Mouse (Mus musculus): ENCODE results near the gene Ncam1. TPM values are rescaled to one million over a fixed set of nuclear protein-coding genes. Genes with fewer than 3 reads are reported as not detected.

The Ncam1 gene
- polyA plus RNA-seq, 1 experiment: 6.9 TPM

DNA sequence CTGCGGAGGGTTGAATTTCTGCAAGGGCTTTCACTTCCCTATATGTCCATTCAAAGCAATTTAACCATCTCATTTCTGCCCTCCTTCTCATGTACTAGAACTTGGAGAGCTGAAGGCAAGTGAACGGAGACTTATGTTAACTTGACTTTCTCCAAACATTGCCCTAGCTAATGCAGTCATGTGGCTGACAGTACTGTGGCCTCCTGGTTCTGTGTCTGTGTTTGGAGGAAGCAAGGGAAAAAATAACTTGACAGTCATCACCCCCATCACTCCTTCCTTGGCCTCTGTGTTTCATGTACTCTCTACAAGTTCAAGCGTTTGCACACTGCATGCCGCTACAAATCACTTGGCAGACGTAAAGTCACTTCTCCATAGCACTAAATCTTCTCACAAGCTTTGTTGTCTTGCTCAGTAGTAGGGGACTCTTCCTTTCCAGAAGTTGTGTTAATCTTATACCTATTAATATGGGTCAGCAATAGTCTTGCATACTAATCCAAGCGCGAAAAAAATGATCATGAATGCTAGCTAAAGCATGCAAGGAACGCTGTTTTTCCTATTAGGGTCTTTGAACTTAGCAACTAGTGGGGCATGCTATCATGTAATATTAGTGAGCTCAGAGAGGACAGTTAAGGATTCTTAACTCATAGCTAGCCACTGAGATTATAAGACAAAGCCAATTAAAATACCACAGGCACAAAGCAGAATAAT lies 115.0 kb downstream of the Ncam1 start:
- 78% methylated on average over 8 of the region's 8 CpGs for WGBS
- Histone ChIP-seq H3K27ac (ENCODE audit: control insufficient read depth, insufficient read depth, low read depth, low read length, poor library complexity) (no peak overlapping the region), H3K4me1 (ENCODE audit: control insufficient read depth, insufficient read depth, low read length) (no peaks in the 10 kb centered on the region), H3K4me3 (replicated peaks; ENCODE audit: control insufficient read depth, low read depth, low read length) (no peak overlapping the region)
- TF ChIP-seq CTCF (IDR thresholded peaks at IDR 0.05; ENCODE audit: control insufficient read depth, insufficient read depth, low read length): no peak
- TF ChIP-seq POLR2A (IDR thresholded peaks at IDR 0.05; ENCODE audit: borderline replicate concordance, control insufficient read depth, low read depth, low read length): no peak

DNA sequence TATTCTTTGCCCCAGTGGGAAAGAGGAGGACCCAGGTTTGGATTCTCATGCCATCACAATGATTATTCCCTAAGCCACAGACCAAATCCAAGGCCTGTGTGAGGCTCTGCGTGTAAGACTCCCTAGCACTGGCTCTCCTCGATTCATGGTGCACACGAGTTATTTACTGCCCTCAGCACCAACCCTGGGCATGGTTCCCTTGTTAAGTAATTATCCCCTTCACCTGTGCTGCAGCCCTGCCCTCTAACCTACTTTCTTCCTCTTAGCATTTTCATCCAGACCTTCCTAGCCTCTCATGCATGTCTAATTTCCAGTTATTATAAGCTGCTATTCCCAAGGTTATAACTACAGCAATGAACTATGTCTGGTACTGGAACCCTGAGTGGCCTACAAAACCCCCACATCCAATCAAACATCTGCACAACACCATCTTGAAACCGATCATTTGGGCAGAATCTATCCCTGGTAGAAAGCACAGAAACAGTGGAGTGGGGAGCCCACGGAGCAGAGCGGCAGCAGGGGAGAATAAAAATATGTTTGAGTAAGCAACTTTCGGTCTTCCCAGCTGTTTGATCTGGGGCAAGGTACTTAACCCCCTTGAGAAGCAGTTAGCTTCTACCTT lies 116.8 kb downstream of the Ncam1 start:
- TF ChIP-seq POLR2A (IDR thresholded peaks at IDR 0.05; ENCODE audit: borderline replicate concordance, control insufficient read depth, low read depth, low read length) (no peak), CTCF (IDR thresholded peaks at IDR 0.05; ENCODE audit: control insufficient read depth, insufficient read depth, low read length) (no peak)
- 81% methylated on average over 7 of the region's 7 CpGs for WGBS
- Histone ChIP-seq H3K4me1 (ENCODE audit: control insufficient read depth, insufficient read depth, low read length) (no peaks in the 10 kb centered on the region), H3K4me3 (replicated peaks; ENCODE audit: control insufficient read depth, low read depth, low read length) (no peak overlapping the region), H3K27ac (ENCODE audit: control insufficient read depth, insufficient read depth, low read depth, low read length, poor library complexity) (no peak overlapping the region)

DNA sequence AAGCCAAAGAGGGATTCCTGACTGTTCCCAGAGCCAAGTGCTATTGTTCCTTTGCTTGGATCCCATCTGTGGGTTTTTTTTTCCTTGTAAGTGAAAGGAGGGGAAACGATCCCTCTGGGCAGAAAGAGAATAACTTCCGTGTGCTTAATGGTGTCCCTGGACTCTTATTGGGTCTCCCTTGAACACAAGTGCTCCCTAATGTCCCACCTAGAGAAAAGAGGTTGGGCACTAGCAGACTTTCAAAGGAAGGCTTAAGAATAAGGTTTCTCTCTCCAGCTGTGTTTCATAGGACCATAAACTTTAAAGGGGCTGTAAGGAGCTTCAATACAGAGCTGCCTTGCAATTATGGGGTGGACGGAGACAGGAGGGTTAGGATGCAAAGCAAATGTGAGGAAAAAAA lies 119.5 kb downstream of the Ncam1 start:
- WGBS: 50% methylated on average over 3 of the region's 3 CpGs
- Histone ChIP-seq H3K4me3 (replicated peaks; ENCODE audit: control insufficient read depth, low read depth, low read length) (no peak overlapping the region), H3K27ac (ENCODE audit: control insufficient read depth, insufficient read depth, low read depth, low read length, poor library complexity) (no peak overlapping the region), H3K4me1 (ENCODE audit: control insufficient read depth, insufficient read depth, low read length) (no peaks in the 10 kb centered on the region)
- no peak for TF ChIP-seq CTCF (IDR thresholded peaks at IDR 0.05; ENCODE audit: control insufficient read depth, insufficient read depth, low read length)
- TF ChIP-seq POLR2A (IDR thresholded peaks at IDR 0.05; ENCODE audit: borderline replicate concordance, control insufficient read depth, low read depth, low read length): no peak

DNA sequence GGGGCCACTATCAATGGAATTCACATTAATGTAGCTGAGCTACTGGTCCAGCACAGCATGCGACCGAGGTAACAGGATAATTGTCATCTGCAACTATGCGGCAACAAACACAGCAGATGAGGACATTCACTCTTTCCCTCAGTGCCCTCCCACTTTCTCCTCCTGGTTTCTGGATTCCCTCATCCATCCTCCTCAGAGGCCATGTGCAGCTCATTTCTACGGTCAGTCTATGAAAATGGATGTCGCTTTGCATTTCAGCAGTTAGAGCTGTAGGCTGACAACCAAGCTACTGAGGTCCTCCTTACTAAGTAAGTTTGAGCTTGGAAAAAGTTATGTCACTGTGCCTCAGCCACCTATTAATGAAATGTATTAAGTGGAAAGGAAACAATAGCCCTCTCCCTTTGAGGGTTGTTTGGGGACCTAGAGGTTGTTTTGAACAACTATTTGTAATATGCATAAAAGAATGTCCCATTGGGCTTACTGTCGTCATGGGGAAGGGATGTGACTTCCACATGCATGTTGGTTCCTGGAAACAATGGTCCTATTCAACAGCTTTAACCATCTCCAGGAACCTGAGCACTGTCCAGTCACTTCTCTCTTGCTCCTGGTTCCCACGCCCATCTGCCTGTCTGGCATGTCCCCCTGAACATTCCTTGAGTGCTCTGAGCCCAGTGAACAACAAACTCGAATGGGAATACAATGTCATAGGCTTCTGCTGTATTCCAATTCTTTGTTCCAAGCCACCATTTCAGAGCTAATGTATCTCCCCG lies 122.8 kb downstream of the Ncam1 start:
- TF ChIP-seq CTCF (IDR thresholded peaks at IDR 0.05; ENCODE audit: control insufficient read depth, insufficient read depth, low read length) (no peak), POLR2A (IDR thresholded peaks at IDR 0.05; ENCODE audit: borderline replicate concordance, control insufficient read depth, low read depth, low read length) (no peak)
- H3K27ac ChIP-seq (ENCODE audit: control insufficient read depth, insufficient read depth, low read depth, low read length, poor library complexity): no peak overlapping the region
- no peaks in the 10 kb centered on the region for H3K4me1 ChIP-seq (ENCODE audit: control insufficient read depth, insufficient read depth, low read length)
- H3K4me3 ChIP-seq (replicated peaks; ENCODE audit: control insufficient read depth, low read depth, low read length): no peak overlapping the region
- WGBS: 80% methylated on average over 9 of the region's 9 CpGs

DNA sequence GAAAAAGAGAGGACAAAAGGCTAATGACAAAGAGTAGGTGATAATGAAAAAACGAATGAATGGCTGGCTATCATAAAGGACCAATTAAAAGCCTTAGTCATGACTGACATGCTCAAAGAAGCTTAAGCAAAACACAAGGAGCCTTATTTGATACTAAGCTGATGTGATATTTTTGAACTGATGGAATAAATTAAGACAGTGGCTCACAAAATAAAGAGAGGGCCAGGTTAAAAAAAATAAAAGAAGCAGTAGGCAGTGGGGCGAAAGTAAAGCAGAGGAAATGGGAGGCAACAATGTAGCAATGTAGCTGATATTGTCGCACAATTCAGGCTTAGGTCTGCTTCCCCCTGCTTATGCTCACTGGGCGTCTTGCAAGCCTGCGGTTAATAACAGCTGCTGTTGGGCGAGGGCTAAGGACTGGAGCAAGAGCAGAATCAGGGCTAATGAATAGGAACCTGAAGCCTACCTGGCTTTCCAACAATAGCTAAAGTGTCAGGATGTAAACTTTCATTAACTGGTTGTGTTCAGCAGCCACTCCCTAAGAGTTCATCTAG lies 126.0 kb downstream of the Ncam1 start:
- no peaks in the 10 kb centered on the region for H3K4me1 ChIP-seq (ENCODE audit: control insufficient read depth, insufficient read depth, low read length)
- H3K4me3 ChIP-seq (replicated peaks; ENCODE audit: control insufficient read depth, low read depth, low read length): no peak overlapping the region
- no peak for TF ChIP-seq POLR2A (IDR thresholded peaks at IDR 0.05; ENCODE audit: borderline replicate concordance, control insufficient read depth, low read depth, low read length)
- TF ChIP-seq CTCF (IDR thresholded peaks at IDR 0.05; ENCODE audit: control insufficient read depth, insufficient read depth, low read length): no peak
- H3K27ac ChIP-seq (ENCODE audit: control insufficient read depth, insufficient read depth, low read depth, low read length, poor library complexity): no peak overlapping the region
- WGBS: 19% methylated on average over 6 of the region's 6 CpGs

DNA sequence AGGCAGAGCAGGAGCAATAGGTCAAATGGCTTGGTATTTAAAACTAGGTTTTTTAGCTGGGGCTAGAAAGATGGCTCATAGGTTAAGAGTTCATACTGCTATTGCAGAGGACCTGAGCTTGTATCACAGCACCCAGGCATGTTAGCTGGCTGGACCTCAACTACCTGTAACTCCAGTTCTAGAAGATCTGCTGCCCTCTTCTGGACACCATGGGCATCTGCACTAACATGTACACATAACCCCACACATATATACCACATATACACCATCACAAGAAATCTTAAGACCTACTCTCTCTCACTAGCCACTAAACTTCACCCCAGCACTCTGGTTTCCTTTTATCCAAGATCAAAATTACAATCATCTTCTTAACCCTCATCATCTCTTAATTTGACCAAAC lies 131.7 kb downstream of the Ncam1 start:
- Histone ChIP-seq H3K4me3 (replicated peaks; ENCODE audit: control insufficient read depth, low read depth, low read length) (no peak overlapping the region), H3K27ac (ENCODE audit: control insufficient read depth, insufficient read depth, low read depth, low read length, poor library complexity) (no peak overlapping the region), H3K4me1 (ENCODE audit: control insufficient read depth, insufficient read depth, low read length) (no peaks in the 10 kb centered on the region)
- TF ChIP-seq POLR2A (IDR thresholded peaks at IDR 0.05; ENCODE audit: borderline replicate concordance, control insufficient read depth, low read depth, low read length) (no peak), CTCF (IDR thresholded peaks at IDR 0.05; ENCODE audit: control insufficient read depth, insufficient read depth, low read length) (no peak)

DNA sequence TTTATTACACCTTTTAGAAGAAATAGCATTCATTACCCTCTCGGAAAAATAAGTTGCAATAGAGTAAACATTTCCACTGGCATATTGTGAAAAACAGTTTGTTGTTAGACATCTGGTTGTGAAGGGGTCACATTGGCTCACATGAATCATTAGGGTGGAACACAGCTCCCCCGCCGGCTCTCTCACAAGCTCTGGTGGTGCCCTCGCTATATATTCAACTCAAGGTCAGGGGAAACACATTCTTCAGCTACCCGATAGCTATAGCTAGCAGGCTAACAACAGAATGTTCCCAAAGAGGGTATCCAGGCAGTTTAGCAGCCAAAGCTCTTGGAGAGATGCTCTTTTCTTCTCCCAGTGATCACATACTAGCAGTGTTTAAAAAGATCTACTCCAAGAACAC lies 133.4 kb downstream of the Ncam1 start:
- Histone ChIP-seq H3K27ac (ENCODE audit: control insufficient read depth, insufficient read depth, low read depth, low read length, poor library complexity) (no peak overlapping the region), H3K4me3 (replicated peaks; ENCODE audit: control insufficient read depth, low read depth, low read length) (no peak overlapping the region), H3K4me1 (ENCODE audit: control insufficient read depth, insufficient read depth, low read length) (no peaks in the 10 kb centered on the region)
- 78% methylated on average over 5 of the region's 5 CpGs for WGBS
- TF ChIP-seq CTCF (IDR thresholded peaks at IDR 0.05; ENCODE audit: control insufficient read depth, insufficient read depth, low read length): no peak
- no peak for TF ChIP-seq POLR2A (IDR thresholded peaks at IDR 0.05; ENCODE audit: borderline replicate concordance, control insufficient read depth, low read depth, low read length)

DNA sequence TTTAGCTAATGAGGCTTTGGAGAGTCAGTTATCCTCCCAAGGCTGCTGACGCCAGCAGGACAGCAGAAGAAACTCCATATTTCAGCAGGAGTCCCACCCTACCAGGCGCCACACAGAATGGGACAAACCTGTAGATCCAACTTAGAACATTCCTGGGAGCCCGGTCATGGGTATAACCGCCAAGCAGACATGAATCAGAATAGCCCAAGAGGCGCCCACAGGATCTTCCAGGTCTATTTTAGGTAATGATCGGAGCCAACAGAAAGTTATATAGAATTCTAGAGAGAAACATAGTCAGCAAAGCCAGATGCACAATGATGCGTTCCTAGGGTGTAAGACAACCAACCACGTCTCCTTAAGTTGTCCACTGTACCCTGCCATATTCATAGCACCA lies 134.8 kb downstream of the Ncam1 start:
- WGBS: 82% methylated on average over 8 of the region's 8 CpGs
- H3K4me1 ChIP-seq (ENCODE audit: control insufficient read depth, insufficient read depth, low read length): no peaks in the 10 kb centered on the region
- no peak overlapping the region for H3K4me3 ChIP-seq (replicated peaks; ENCODE audit: control insufficient read depth, low read depth, low read length)
- no peak overlapping the region for H3K27ac ChIP-seq (ENCODE audit: control insufficient read depth, insufficient read depth, low read depth, low read length, poor library complexity)
- no peak for TF ChIP-seq CTCF (IDR thresholded peaks at IDR 0.05; ENCODE audit: control insufficient read depth, insufficient read depth, low read length)
- TF ChIP-seq POLR2A (IDR thresholded peaks at IDR 0.05; ENCODE audit: borderline replicate concordance, control insufficient read depth, low read depth, low read length): no peak
